Mouse (Mus musculus): ENCODE measurements around the gene Eme2. TPM values are rescaled to one million over a fixed set of nuclear protein-coding genes. Genes with fewer than 3 reads are reported as not detected.

The Eme2 gene
- total RNA-seq (2023): 10 to 100 TPM; 23.1 to 23.8 TPM

GRCm38 (mm10) chr17:24894995-24895547 lies at the start of gene Eme2, which contains the start of gene Mrps34:
Gene Eme2 (minus strand): TSS chr17:24895087.
Gene Mrps34 (plus strand): TSS chr17:24895116.

GRCm38 (mm10) chr17:24936259-24937237 lies 41.7 kb upstream of the Eme2 start, which contains the start of gene Mapk8ip3:
Gene Mapk8ip3 (minus strand): TSS chr17:24936977.

GRCm38 (mm10) chr17:24896241-24896992 lies 1.5 kb upstream of the Eme2 start, which contains the start of gene Nme3:
Gene Nme3 (plus strand): TSS chr17:24896500.

GRCm38 (mm10) chr17:24886134-24886931 lies 8.6 kb downstream of the Eme2 start, which contains the start of the genes Nubp2 and Spsb3:
Gene Nubp2 (minus strand): TSS chr17:24886349.
Gene Spsb3 (plus strand): TSS chr17:24886643.

GRCm38 (mm10) chr17:24865776-24866175 lies 29.1 kb downstream of the Eme2 start, which contains the start of gene Igfals:
Gene Igfals (plus strand): TSS chr17:24865997.

GRCm38 (mm10) chr17:24850065-24850772 lies 44.7 kb downstream of the Eme2 start, which contains the start of gene Fahd1:
Gene Fahd1 (minus strand): TSS chr17:24850364.

GRCm38 (mm10) chr17:24839842-24840241 lies 55.0 kb downstream of the Eme2 start, which contains the start of gene Hagh:
Gene Hagh (plus strand): TSS chr17:24840143.

Other genes starting within 250 kb of the Eme2 start
- gene Slc9a3r2, start 244.8 kb downstream of the Eme2 start, total RNA-seq (2023): 1 to 10 TPM; 2.1 to 2.9 TPM
- not detected for gene Npw, start 236.6 kb downstream of the Eme2 start, total RNA-seq (2023)
- 10 to 100 TPM; 46.6 to 48.8 TPM for gene Zfp598, start 225.4 kb downstream of the Eme2 start, total RNA-seq (2023)
- not detected for gene Syngr3, start 205.1 kb downstream of the Eme2 start, total RNA-seq (2023)
- 10 to 100 TPM; 15.5 to 18.1 TPM for gene Gfer, start 198.9 kb downstream of the Eme2 start, total RNA-seq (2023)
- gene Noxo1, start 198.9 kb downstream of the Eme2 start, total RNA-seq (2023): 1 to 10 TPM; 3.4 to 5.3 TPM
- 10 to 100 TPM; 16.1 to 22.1 TPM for gene Tbl3, start 187.4 kb downstream of the Eme2 start, total RNA-seq (2023)
- gene Rnf151, start 177.0 kb downstream of the Eme2 start, total RNA-seq (2023): not detected
- 100 to 1,000 TPM; 714 to 754 TPM for gene Rps2, start 177.0 kb downstream of the Eme2 start, total RNA-seq (2023)
- gene Ndufb10, start 170.6 kb downstream of the Eme2 start, total RNA-seq (2023): 100 to 1,000 TPM in 1 of 2 experiments, 10 to 100 TPM in 1; 70.4 to 102 TPM
- gene Rpl3l, start 167.3 kb downstream of the Eme2 start, total RNA-seq (2023): 1 to 10 TPM; 1.6 to 3.7 TPM
- gene Msrb1, start 158.4 kb downstream of the Eme2 start, total RNA-seq (2023): 100 to 1,000 TPM; 740 to 885 TPM
- gene Hs3st6, start 142.1 kb downstream of the Eme2 start, total RNA-seq (2023): not detected
- gene Meiob, start 90.8 kb downstream of the Eme2 start, total RNA-seq (2023): not detected
- 10 to 100 TPM; 46.8 to 63.2 TPM for gene Hagh, start 54.9 kb downstream of the Eme2 start, total RNA-seq (2023)
- 1 to 10 TPM; 2.6 TPM for gene Fahd1, start 44.7 kb downstream of the Eme2 start, total RNA-seq (2023)
- 1 to 10 TPM in 1 of 2 experiments, under 1 TPM in 1; 0.84 to 1.5 TPM for gene Igfals, start 29.1 kb downstream of the Eme2 start, total RNA-seq (2023)
- 10 to 100 TPM; 60.0 to 60.2 TPM for gene Nubp2, start 8.7 kb downstream of the Eme2 start, total RNA-seq (2023)
- 10 to 100 TPM; 26.4 to 26.5 TPM for gene Spsb3, start 8.4 kb downstream of the Eme2 start, total RNA-seq (2023)
- 10 to 100 TPM; 22.5 to 29.5 TPM for gene Mrps34, start within 50 bp of the Eme2 start, total RNA-seq (2023)
- 10 to 100 TPM; 23.7 to 24.7 TPM for gene Nme3, start 1.4 kb upstream of the Eme2 start, total RNA-seq (2023)
- gene Mapk8ip3, start 41.9 kb upstream of the Eme2 start, total RNA-seq (2023): 100 to 1,000 TPM; 122 to 126 TPM
- gene Jpt2, start 65.6 kb upstream of the Eme2 start, total RNA-seq (2023): 10 to 100 TPM; 21.5 to 28.3 TPM
- gene Cramp1l, start 120.7 kb upstream of the Eme2 start, total RNA-seq (2023): 10 to 100 TPM; 32.5 to 47.2 TPM
- 10 to 100 TPM; 17.7 to 18.3 TPM for gene Ift140, start 121.0 kb upstream of the Eme2 start, total RNA-seq (2023)
- gene Tmem204, start 188.5 kb upstream of the Eme2 start, total RNA-seq (2023): not detected
- gene Telo2, start 220.9 kb upstream of the Eme2 start, total RNA-seq (2023): 10 to 100 TPM; 14.6 to 15.3 TPM
- gene Ptx4, start 225.7 kb upstream of the Eme2 start, total RNA-seq (2023): not detected
- 10 to 100 TPM; 36.7 to 44.1 TPM for gene Clcn7, start 238.3 kb upstream of the Eme2 start, total RNA-seq (2023)

Measured in monocyte, adult 59 days (primary cell).